Mouse (Mus musculus): ENCODE results near the gene Elk4. TPM values are rescaled to one million over a fixed set of nuclear protein-coding genes. Genes with fewer than 3 reads are reported as not detected.

Elk4 gene
- polyA plus RNA-seq, 1 experiment from 2014 or later: 12.8 TPM

- no peak overlapping the region for H3K9ac ChIP-seq
- no peak overlapping the region for H3K4me3 ChIP-seq
- H3K9me3 ChIP-seq: no peaks in the 10 kb centered on the region
- ATAC-seq (ENCODE audit: extremely low read depth, insufficient number of reproducible peaks, low FRiP score, low TSS enrichment): no peak
- H3K4me1 ChIP-seq: 0 out of 2 replicates have a peak, but pooled peaks cover under 1% of the 10 kb centered on the region
- H3K36me3 ChIP-seq: peaks cover 91% of the 10 kb centered on the region
- WGBS: 82% methylated on average over 3 of the region's 3 CpGs
- no peaks in the 10 kb centered on the region for H3K27me3 ChIP-seq (replicated peaks)
- H3K27ac ChIP-seq (replicated peaks): no peak overlapping the region
- H3K4me2 ChIP-seq: no peak overlapping the region
Measured at GRCm38 (mm10) chr1:132022107-132022506, 14.7 kb downstream of the Elk4 start.

GRCm38 (mm10) chr1:132026925-132027646, 19.7 kb downstream of the Elk4 start:
- Histone ChIP-seq H3K4me2 (no peak overlapping the region), H3K36me3 (peaks cover 91% of the 10 kb centered on the region)
- no peak for ATAC-seq (ENCODE audit: extremely low read depth, insufficient number of reproducible peaks, low FRiP score, low TSS enrichment)

GRCm38 (mm10) chr1:132027978-132028377, 20.6 kb downstream of the Elk4 start:
- Histone ChIP-seq H3K36me3 (peaks cover 91% of the 10 kb centered on the region), H3K4me1 (no peaks in the 10 kb centered on the region), H3K27me3 (replicated peaks) (no peaks in the 10 kb centered on the region), H3K9me3 (no peaks in the 10 kb centered on the region), H3K4me2 (no peak overlapping the region), H3K4me3 (no peak overlapping the region), H3K27ac (replicated peaks) (no peak overlapping the region), H3K9ac (no peak overlapping the region)
- 80% methylated on average over 5 of the region's 5 CpGs for WGBS
- ATAC-seq (ENCODE audit: extremely low read depth, insufficient number of reproducible peaks, low FRiP score, low TSS enrichment): no peak

More at GRCm38 (mm10) chr1:132026925-132027646, 19.7 kb downstream of the Elk4 start:
- no peak overlapping the region for H3K27ac ChIP-seq (replicated peaks)
- H3K27me3 ChIP-seq (replicated peaks): no peaks in the 10 kb centered on the region
- no peaks in the 10 kb centered on the region for H3K4me1 ChIP-seq
- no peaks in the 10 kb centered on the region for H3K9me3 ChIP-seq
- WGBS: 79% methylated on average over 11 of the region's 11 CpGs
- H3K4me3 ChIP-seq: no peak overlapping the region
- no peak overlapping the region for H3K9ac ChIP-seq

GRCm38 (mm10) chr1:132028413-132028812, 21.0 kb downstream of the Elk4 start:
- ATAC-seq (ENCODE audit: extremely low read depth, insufficient number of reproducible peaks, low FRiP score, low TSS enrichment): no peak
- peaks cover 91% of the 10 kb centered on the region for H3K36me3 ChIP-seq
- WGBS: 90% methylated on average over 9 of the region's 9 CpGs

GRCm38 (mm10) chr1:132030574-132030973, 23.2 kb downstream of the Elk4 start:
- H3K4me1 ChIP-seq: no peaks in the 10 kb centered on the region
- H3K27ac ChIP-seq (replicated peaks): no peak overlapping the region
- no peak overlapping the region for H3K9ac ChIP-seq
- H3K27me3 ChIP-seq (replicated peaks): no peaks in the 10 kb centered on the region
- H3K4me2 ChIP-seq: no peak overlapping the region
- peaks cover 91% of the 10 kb centered on the region for H3K36me3 ChIP-seq
- H3K9me3 ChIP-seq: no peaks in the 10 kb centered on the region
- H3K4me3 ChIP-seq: no peak overlapping the region
- WGBS: 67% methylated on average over 2 of the region's 2 CpGs
- no peak for ATAC-seq (ENCODE audit: extremely low read depth, insufficient number of reproducible peaks, low FRiP score, low TSS enrichment)

More at GRCm38 (mm10) chr1:132028413-132028812, 21.0 kb downstream of the Elk4 start:
- no peak overlapping the region for H3K27ac ChIP-seq (replicated peaks)
- H3K4me3 ChIP-seq: no peak overlapping the region
- H3K9me3 ChIP-seq: no peaks in the 10 kb centered on the region
- no peak overlapping the region for H3K4me2 ChIP-seq
- no peak overlapping the region for H3K9ac ChIP-seq
- no peaks in the 10 kb centered on the region for H3K27me3 ChIP-seq (replicated peaks)
- no peaks in the 10 kb centered on the region for H3K4me1 ChIP-seq

GRCm38 (mm10) chr1:132032172-132032571, 24.8 kb downstream of the Elk4 start:
- Histone ChIP-seq H3K4me3 (no peak overlapping the region), H3K27me3 (replicated peaks) (no peaks in the 10 kb centered on the region), H3K9me3 (no peaks in the 10 kb centered on the region), H3K36me3 (peaks cover 83% of the 10 kb centered on the region), H3K27ac (replicated peaks) (no peak overlapping the region), H3K4me1 (no peaks in the 10 kb centered on the region), H3K4me2 (no peak overlapping the region), H3K9ac (no peak overlapping the region)
- WGBS: 79% methylated on average over 7 of the region's 7 CpGs
- no peak for ATAC-seq (ENCODE audit: extremely low read depth, insufficient number of reproducible peaks, low FRiP score, low TSS enrichment)

- no peak overlapping the region for H3K9ac ChIP-seq
- no peak for ATAC-seq (ENCODE audit: extremely low read depth, insufficient number of reproducible peaks, low FRiP score, low TSS enrichment)
- H3K4me1 ChIP-seq: peaks cover 7% of the 10 kb centered on the region; the same call in 1 of the 2 replicates
- WGBS: 83% methylated on average over 3 of the region's 3 CpGs
- H3K27ac ChIP-seq (replicated peaks): no peak overlapping the region
- no peak overlapping the region for H3K4me2 ChIP-seq
- H3K27me3 ChIP-seq (replicated peaks): no peaks in the 10 kb centered on the region
- no peaks in the 10 kb centered on the region for H3K9me3 ChIP-seq
- peaks cover 32% of the 10 kb centered on the region for H3K36me3 ChIP-seq
- no peak overlapping the region for H3K4me3 ChIP-seq
Measured at GRCm38 (mm10) chr1:132037746-132038145, 30.3 kb downstream of the Elk4 start.

- Histone ChIP-seq H3K4me3 (no peak overlapping the region), H3K27ac (replicated peaks) (0 out of 2 replicates have a peak overlapping the region, but pooled peaks have one; percentile 21), H3K27me3 (replicated peaks) (no peaks in the 10 kb centered on the region), H3K9ac (no peak overlapping the region), H3K4me2 (no peak overlapping the region), H3K4me1 (peaks cover 7% of the 10 kb centered on the region; the same call in 1 of the 2 replicates), H3K9me3 (no peaks in the 10 kb centered on the region), H3K36me3 (peaks cover 22% of the 10 kb centered on the region)
- ATAC-seq (ENCODE audit: extremely low read depth, insufficient number of reproducible peaks, low FRiP score, low TSS enrichment): no peak
- WGBS: 60% methylated on average over 5 of the region's 5 CpGs
Measured at GRCm38 (mm10) chr1:132038753-132039152, 31.3 kb downstream of the Elk4 start.

GRCm38 (mm10) chr1:132040201-132040621, 32.8 kb downstream of the Elk4 start:
- Histone ChIP-seq H3K27ac (replicated peaks) (peak overlapping the region; percentile 74), H3K4me1 (peaks cover 10% of the 10 kb centered on the region; the same call in 1 of the 2 replicates), H3K4me3 (no peak overlapping the region), H3K9ac (no peak overlapping the region), H3K36me3 (peaks cover 7% of the 10 kb centered on the region; the same call in 1 of the 2 replicates), H3K4me2 (no peak overlapping the region), H3K9me3 (no peaks in the 10 kb centered on the region), H3K27me3 (replicated peaks) (no peaks in the 10 kb centered on the region)
- WGBS: 60% methylated on average over 9 of the region's 9 CpGs
- ATAC-seq (ENCODE audit: extremely low read depth, insufficient number of reproducible peaks, low FRiP score, low TSS enrichment): no peak

- no peaks in the 10 kb centered on the region for H3K27me3 ChIP-seq (replicated peaks)
- H3K27ac ChIP-seq (replicated peaks): no peak overlapping the region
- H3K4me3 ChIP-seq: no peak overlapping the region
- H3K36me3 ChIP-seq: no peaks in the 10 kb centered on the region
- H3K4me2 ChIP-seq: no peak overlapping the region
- H3K4me1 ChIP-seq: peaks cover 10% of the 10 kb centered on the region; the same call in 1 of the 2 replicates
- no peak for ATAC-seq (ENCODE audit: extremely low read depth, insufficient number of reproducible peaks, low FRiP score, low TSS enrichment)
- WGBS: 59% methylated on average over 4 of the region's 4 CpGs
- H3K9ac ChIP-seq: no peak overlapping the region
- no peaks in the 10 kb centered on the region for H3K9me3 ChIP-seq
Measured at GRCm38 (mm10) chr1:132043759-132044158, 36.4 kb downstream of the Elk4 start.

GRCm38 (mm10) chr1:132046143-132046735, 38.8 kb downstream of the Elk4 start:
- Histone ChIP-seq H3K36me3 (no peaks in the 10 kb centered on the region), H3K27ac (replicated peaks) (no peak overlapping the region), H3K4me1 (peaks cover 4% of the 10 kb centered on the region; the same call in 1 of the 2 replicates), H3K9ac (no peak overlapping the region), H3K27me3 (replicated peaks) (no peaks in the 10 kb centered on the region), H3K9me3 (no peaks in the 10 kb centered on the region), H3K4me2 (no peak overlapping the region), H3K4me3 (no peak overlapping the region)
- WGBS: 17% methylated on average over 15 of the region's 15 CpGs
- ATAC-seq (ENCODE audit: extremely low read depth, insufficient number of reproducible peaks, low FRiP score, low TSS enrichment): no peak

Measured in heart, embryonic 13.5 days (tissue).